Mouse (Mus musculus) CH12.LX (cell line): Measurements from ENCODE around the gene Zswim8. TPM values are rescaled to one million over a fixed set of nuclear protein-coding genes. Genes with fewer than 3 reads are reported as not detected.

Source experiments
- DNase-seq: peaks from one replicate; pipeline ENCODE4 v3.0.0-alpha.2; 2013; ENCODE audit errors: extremely low read depth
- H3K27ac ChIP-seq: 2 replicates; pipeline ENCODE4 v1.5.1; 2012; ENCODE audit warnings: low read depth, mild to moderate bottlenecking, control low read depth, moderate library complexity; ENCODE audit not compliant: insufficient read depth
- H3K27me3 ChIP-seq: replicated peaks from 2 replicates; pipeline ENCODE3; 2012; ENCODE audit warnings: inconsistent platforms
- H3K36me3 ChIP-seq, 2 experiments: replicated peaks in 1 of 2; 2 replicates each; pipeline versions ENCODE3 to v1.6.1; 2012; ENCODE audit warnings: inconsistent platforms in 1 of 2, low read length in 1 of 2, mild to moderate bottlenecking in 1 of 2, mixed read lengths in 1 of 2, moderate library complexity in 1 of 2; ENCODE audit not compliant: control insufficient read depth in 1 of 2, insufficient read depth in 1 of 2
- H3K4me1 ChIP-seq, 2 experiments: 2 replicates each; pipeline ENCODE4 v1.6.1; 2012; ENCODE audit warnings: inconsistent platforms in 1 of 2, moderate library complexity in 1 of 2; ENCODE audit not compliant: insufficient read depth in 2 of 2, control insufficient read depth in 1 of 2
- H3K4me2 ChIP-seq: 2 replicates; pipeline ENCODE4 v1.6.1; 2012; ENCODE audit warnings: low read depth, mild to moderate bottlenecking, control low read depth; ENCODE audit not compliant: poor library complexity, insufficient read depth, severe bottlenecking
- H3K4me3 ChIP-seq, 3 experiments: fragments of 150-350 bp in 1 of 3; sonication (generic) in 1 of 3; replicated peaks in 1 of 3; 2 replicates each; pipeline versions ENCODE3 to v1.5.1; 2011 to 2012; ENCODE audit warnings: low read depth in 2 of 3, low read length in 2 of 3, mild to moderate bottlenecking in 2 of 3, moderate library complexity in 2 of 3, control low read depth in 1 of 3, improper control_type of control experiment in 1 of 3, inconsistent platforms in 1 of 3, mixed read lengths in 1 of 3; ENCODE audit not compliant: poor library complexity in 1 of 3
- H3K79me2 ChIP-seq: replicated peaks from 2 replicates; pipeline ENCODE4 v1.6.1; 2012; ENCODE audit warnings: mild to moderate bottlenecking, moderate library complexity; ENCODE audit not compliant: control insufficient read depth, poor library complexity, insufficient read depth, severe bottlenecking; ENCODE audit errors: extremely low read depth
- H3K9ac ChIP-seq: 2 replicates; pipeline ENCODE4 v1.6.1; 2012; ENCODE audit warnings: low read depth, mild to moderate bottlenecking, control low read depth, moderate library complexity; ENCODE audit not compliant: insufficient read depth
- H3K9me3 ChIP-seq: replicated peaks from 2 replicates; pipeline ENCODE3; 2012; ENCODE audit warnings: low read length, inconsistent platforms, mixed read lengths
- CTCF ChIP-seq, 2 experiments: IDR thresholded peaks in 1 of 2; conservative IDR thresholded peaks in 1 of 2; 2 replicates each; pipeline ENCODE4 v1.5.1; 2011 to 2012; ENCODE audit warnings: low read depth in 2 of 2, low read length in 2 of 2, improper control_type of control experiment in 1 of 2, inconsistent platforms in 1 of 2, mild to moderate bottlenecking in 1 of 2, moderate library complexity in 1 of 2
- ELF1 ChIP-seq: IDR thresholded peaks from 2 replicates; pipeline ENCODE4 v1.6.1; 2014; ENCODE audit warnings: low read depth, mild to moderate bottlenecking, inconsistent platforms, low read length, improper control_type of control experiment
- GABPA ChIP-seq: IDR thresholded peaks from 2 replicates; pipeline ENCODE4 v1.6.1; 2012; ENCODE audit warnings: low read depth, low read length, improper control_type of control experiment, inconsistent platforms; ENCODE audit not compliant: insufficient replicate concordance
- IRF4 ChIP-seq: IDR thresholded peaks from 2 replicates; pipeline ENCODE4 v1.6.1; 2014; ENCODE audit warnings: low read depth, mild to moderate bottlenecking, inconsistent platforms, low read length, improper control_type of control experiment
- JUN ChIP-seq: IDR thresholded peaks from 2 replicates; pipeline ENCODE4 v1.6.1; 2011; ENCODE audit warnings: low read depth, mild to moderate bottlenecking, low read length, improper control_type of control experiment, moderate library complexity; ENCODE audit not compliant: insufficient read depth
- MAFK ChIP-seq: IDR thresholded peaks from 2 replicates; pipeline ENCODE4 v1.6.1; 2011; ENCODE audit warnings: low read length, improper control_type of control experiment; ENCODE audit not compliant: insufficient replicate concordance
- MAZ ChIP-seq: IDR thresholded peaks from 2 replicates; pipeline ENCODE4 v1.6.1; 2012; ENCODE audit warnings: low read depth, mild to moderate bottlenecking, inconsistent platforms, low read length, improper control_type of control experiment, moderate library complexity
- MXI1 ChIP-seq: IDR thresholded peaks from 2 replicates; pipeline ENCODE4 v1.6.1; 2011; ENCODE audit warnings: mild to moderate bottlenecking, low read depth, low read length, improper control_type of control experiment
- MYC ChIP-seq: IDR thresholded peaks from 2 replicates; pipeline ENCODE4 v1.6.1; 2011; ENCODE audit warnings: low read depth, mild to moderate bottlenecking, improper control_type of control experiment, low read length
- POLR2A ChIP-seq: IDR thresholded peaks from 2 replicates; pipeline ENCODE4 v1.6.1; 2011; ENCODE audit warnings: low read depth, mild to moderate bottlenecking, improper control_type of control experiment, low read length
- POLR2AphosphoS2 ChIP-seq: IDR thresholded peaks from 2 replicates; pipeline ENCODE4 v1.6.1; 2011; ENCODE audit warnings: low read depth, low read length, improper control_type of control experiment
- RAD21 ChIP-seq: IDR thresholded peaks from 2 replicates; pipeline ENCODE4 v1.6.1; 2011; ENCODE audit warnings: low read depth, mild to moderate bottlenecking, low read length, improper control_type of control experiment, moderate library complexity
- RCOR1 ChIP-seq: conservative IDR thresholded peaks from 2 replicates; pipeline ENCODE4 v1.6.1; 2012; ENCODE audit warnings: low read depth, mild to moderate bottlenecking, inconsistent platforms, low read length, improper control_type of control experiment
- SMC3 ChIP-seq: IDR thresholded peaks from 2 replicates; pipeline ENCODE4 v1.6.1; 2011; ENCODE audit warnings: low read depth, low read length, improper control_type of control experiment
- ZNF384 ChIP-seq: IDR thresholded peaks from 2 replicates; pipeline ENCODE4 v1.6.1; 2012; ENCODE audit warnings: low read depth, low read length, improper control_type of control experiment, inconsistent platforms
- dilution Hi-C: fragments of 300-500 bp; cut with MboI; formaldehyde crosslinking; loops from 2 replicates; pipeline ENCODE4 v1.14.3; 2020; ENCODE audit warnings: low sequenced_read_pairs; ENCODE audit not compliant: extremely low pct_unique_long_range_greater_than_20kb, extremely low pct_ligation_motif_present
- in situ Hi-C: fragments of 300-500 bp; cut with MboI; formaldehyde crosslinking; loops from 3 replicates; pipeline ENCODE4 v1.14.3; 2019; ENCODE audit warnings: low sequenced_read_pairs, low pct_ligation_motif_present, low pct_unique_long_range_greater_than_20kb, mixed read lengths
- polyA plus RNA-seq: library from polyadenylated mRNA; unstranded; fragments of >175 nt; gene quantifications from 2 replicates; pipeline ENCODE4 v1.2.1, GENCODE M21; 2012; ENCODE audit warnings: low read depth; ENCODE audit not compliant: insufficient read length
- total RNA-seq, 2 experiments: library from RNA; depleted of rRNA; stranded (reverse); fragments of 300-350 nt in 1 of 2; fragments of >200 nt in 1 of 2; gene quantifications; 2 replicates each; pipeline ENCODE4 v1.2.3; 2012 to 2014

Gene Zswim8
- total and polyA plus RNA-seq, 3 experiments: 9.5 to 39.6 (median 22.6) TPM

DNA sequence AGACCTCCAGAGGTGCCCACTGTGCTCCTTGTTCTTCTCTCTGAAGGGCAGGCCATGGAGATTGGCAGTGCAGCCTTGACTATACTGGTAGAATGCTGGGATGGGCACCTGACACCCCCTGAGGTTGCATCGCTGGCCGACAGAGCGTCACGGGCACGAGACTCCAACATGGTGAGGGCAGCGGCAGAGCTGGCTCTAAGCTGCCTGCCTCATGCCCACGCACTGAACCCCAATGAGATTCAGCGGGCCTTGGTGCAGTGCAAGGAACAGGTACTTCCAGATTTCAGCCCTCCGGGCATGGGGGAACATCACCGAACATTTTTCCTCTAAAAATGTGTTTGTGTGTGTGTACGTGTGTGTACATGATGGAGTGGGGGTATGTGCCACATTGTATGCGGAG, 12.4 kb downstream of the Zswim8 start:
- H3K27me3 ChIP-seq: no peaks in the 10 kb centered on the region
- peaks cover 89 to 99% of the 10 kb centered on the region in 2 experiments for H3K36me3 ChIP-seq

DNA sequence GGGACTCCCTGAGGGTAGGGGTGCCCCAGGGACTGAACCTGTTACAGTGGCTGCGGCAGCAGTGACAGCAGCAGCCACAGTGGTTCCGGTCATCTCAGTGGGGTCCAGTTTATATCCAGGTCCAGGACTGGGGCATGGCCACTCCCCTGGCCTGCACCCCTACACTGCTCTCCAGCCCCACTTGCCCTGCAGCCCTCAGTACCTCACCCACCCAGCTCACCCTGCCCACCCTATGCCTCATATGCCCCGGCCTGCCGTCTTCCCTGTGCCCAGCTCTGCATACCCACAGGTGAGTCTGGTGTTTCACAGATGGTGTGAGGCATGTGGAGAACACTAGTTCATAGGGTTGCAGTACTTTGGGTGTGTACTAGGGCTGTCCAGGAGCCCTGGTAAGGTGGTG, 14.0 kb downstream of the Zswim8 start:
- Histone ChIP-seq H3K79me2 (no peaks in the 10 kb centered on the region), H3K27ac (no peak overlapping the region)
- TF ChIP-seq POLR2AphosphoS2 (no peak), SMC3 (no peak), MAZ (no peak), POLR2A (no peak), MXI1 (no peak), ZNF384 (no peak), MAFK (no peak), RAD21 (no peak), CTCF (conservative IDR thresholded peaks at IDR 0.05 in 1 of 2, IDR thresholded peaks at IDR 0.05 in 1 of 2; ENCODE audit: low read depth in 2 of 2, low read length in 2 of 2) (no peak), GABPA (no peak)
- TF ChIP-seq, all 38 proteins: peak for 0
- Histone ChIP-seq H3K36me3 (peaks cover 83 to 98% of the 10 kb centered on the region in 2 experiments), H3K9ac (no peak overlapping the region), H3K4me1 (no peaks in the 10 kb centered on the region), H3K27me3 (no peaks in the 10 kb centered on the region), H3K4me3 (no peak overlapping the region), H3K9me3 (no peaks in the 10 kb centered on the region), H3K4me2 (no peak overlapping the region)
- no peak for DNase-seq
- dilution Hi-C loops: no loop called here
- in situ Hi-C loops: no loop called here

More for the DNA sequence above, 12.4 kb downstream of the Zswim8 start:
- in situ Hi-C loops: no loop called here
- dilution Hi-C loops: no loop called here
- Histone ChIP-seq H3K4me3 (no peak overlapping the region), H3K4me1 (no peaks in the 10 kb centered on the region), H3K27ac (no peak overlapping the region)
- DNase-seq: no peak
- TF ChIP-seq RCOR1 (no peak), MXI1 (no peak)
- TF ChIP-seq, all 38 proteins: peak for 0
- Histone ChIP-seq H3K9ac (no peak overlapping the region), H3K79me2 (no peaks in the 10 kb centered on the region), H3K4me2 (no peak overlapping the region), H3K9me3 (no peaks in the 10 kb centered on the region)

DNA sequence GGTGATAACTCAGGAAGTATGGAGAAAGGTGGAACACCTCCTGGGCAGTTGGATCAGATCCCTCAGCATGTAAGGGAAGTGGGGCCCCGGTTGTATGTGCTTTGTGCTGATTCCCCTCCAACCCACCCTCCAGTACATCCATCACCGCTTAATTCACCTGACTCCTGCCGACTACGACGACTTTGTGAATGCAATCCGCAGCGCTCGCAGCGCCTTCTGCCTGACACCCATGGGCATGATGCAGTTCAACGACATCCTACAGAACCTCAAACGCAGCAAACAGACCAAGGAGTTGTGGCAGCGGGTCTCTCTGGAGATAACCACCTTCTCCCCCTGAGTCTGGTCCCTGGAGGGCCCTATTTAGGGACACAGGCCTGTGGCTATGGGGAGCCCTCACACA, 15.7 kb downstream of the Zswim8 start:
- dilution Hi-C loops (no loop called here), in situ Hi-C loops (no loop called here)
- DNase-seq: no peak
- no peak overlapping the region for H3K4me3 ChIP-seq
- no peaks in the 10 kb centered on the region for H3K79me2 ChIP-seq
- H3K4me1 ChIP-seq: no peaks in the 10 kb centered on the region
- H3K4me2 ChIP-seq: no peak overlapping the region
- H3K9ac ChIP-seq: no peak overlapping the region
- peaks cover 77 to 96% of the 10 kb centered on the region in 2 experiments for H3K36me3 ChIP-seq
- no peaks in the 10 kb centered on the region for H3K27me3 ChIP-seq
- no peak overlapping the region for H3K27ac ChIP-seq
- no peaks in the 10 kb centered on the region for H3K9me3 ChIP-seq
- no peak for TF ChIP-seq MYC
- no peak for TF ChIP-seq RCOR1
- no peak for TF ChIP-seq ELF1
- no peak for TF ChIP-seq JUN
- TF ChIP-seq IRF4: no peak
